Mouse (Mus musculus) MEL (cell line): ENCODE results near the gene Gas7. TPM values are rescaled to one million over a fixed set of nuclear protein-coding genes. Genes with fewer than 3 reads are reported as not detected.

ENCODE experiments used
- DNase-seq: peaks from one replicate; pipeline ENCODE4 v3.0.0; 2011; ENCODE audit warnings: low read depth, low spot score
- H3K27ac ChIP-seq: 2 replicates; pipeline ENCODE4 v1.5.1; 2012; ENCODE audit warnings: low read depth, mild to moderate bottlenecking, control low read depth, low read length, moderate library complexity; ENCODE audit not compliant: control insufficient read depth
- H3K27me3 ChIP-seq, 2 experiments: fragments of 150-350 bp in 1 of 2; sonication (generic) in 1 of 2; 2 replicates each; pipeline ENCODE4 v1.6.1; 2012; ENCODE audit warnings: low read length in 2 of 2, mild to moderate bottlenecking in 2 of 2, improper control_type of control experiment in 1 of 2, moderate library complexity in 1 of 2; ENCODE audit not compliant: insufficient read depth in 2 of 2, control insufficient read depth in 1 of 2
- H3K36me3 ChIP-seq, 2 experiments: 2 replicates each; pipeline ENCODE4 v1.6.1; 2012 to 2014; ENCODE audit warnings: low read length in 2 of 2, improper control_type of control experiment in 1 of 2, inconsistent platforms in 1 of 2, mild to moderate bottlenecking in 1 of 2; ENCODE audit not compliant: insufficient read depth in 2 of 2, control insufficient read depth in 1 of 2
- H3K4me1 ChIP-seq, 2 experiments: fragments of 150-350 bp in 1 of 2; sonication (generic) in 1 of 2; 2 replicates each; pipeline ENCODE4 v1.6.1; 2012; ENCODE audit warnings: low read length in 2 of 2, improper control_type of control experiment in 1 of 2, mild to moderate bottlenecking in 1 of 2; ENCODE audit not compliant: insufficient read depth in 2 of 2, control insufficient read depth in 1 of 2
- H3K4me3 ChIP-seq, 2 experiments: fragments of 150-350 bp in 1 of 2; sonication (generic) in 1 of 2; 2 replicates each; pipeline ENCODE4 v1.5.1; 2012; ENCODE audit warnings: low read depth in 2 of 2, low read length in 2 of 2, mild to moderate bottlenecking in 2 of 2, moderate library complexity in 2 of 2, control low read depth in 1 of 2, improper control_type of control experiment in 1 of 2; ENCODE audit not compliant: control insufficient read depth in 1 of 2, insufficient read depth in 1 of 2
- H3K79me2 ChIP-seq: 2 replicates; pipeline ENCODE4 v1.6.1; 2012; ENCODE audit warnings: mild to moderate bottlenecking, low read length, moderate library complexity; ENCODE audit not compliant: control insufficient read depth, poor library complexity, insufficient read depth
- H3K9ac ChIP-seq: 2 replicates; pipeline ENCODE4 v1.6.1; 2012; ENCODE audit warnings: low read depth, mild to moderate bottlenecking, control low read depth, low read length, moderate library complexity; ENCODE audit not compliant: control insufficient read depth, poor library complexity, severe bottlenecking
- H3K9me3 ChIP-seq: fragments of 150-350 bp; sonication (generic); replicated peaks from 2 replicates; pipeline ENCODE4 v1.6.1; 2012; ENCODE audit warnings: mild to moderate bottlenecking, low read length, improper control_type of control experiment, moderate library complexity; ENCODE audit not compliant: insufficient read depth
- BHLHE40 ChIP-seq: IDR thresholded peaks from 2 replicates; pipeline ENCODE4 v1.6.1; 2012; ENCODE audit warnings: low read depth, mild to moderate bottlenecking, inconsistent platforms, low read length, improper control_type of control experiment, borderline replicate concordance
- CHD1 ChIP-seq: IDR thresholded peaks from 2 replicates; pipeline ENCODE4 v1.6.1; 2012; ENCODE audit warnings: low read depth, mild to moderate bottlenecking, inconsistent platforms, low read length, improper control_type of control experiment
- CTCF ChIP-seq, 3 experiments: IDR thresholded peaks in 2 of 3; conservative IDR thresholded peaks in 1 of 3; 2 replicates each; pipeline ENCODE4 v1.5.1; 2011 to 2012; ENCODE audit warnings: low read length in 3 of 3, low read depth in 2 of 3, mild to moderate bottlenecking in 2 of 3, improper control_type of control experiment in 1 of 3, inconsistent platforms in 1 of 3, mixed read lengths in 1 of 3, moderate library complexity in 1 of 3; ENCODE audit not compliant: control insufficient read depth in 1 of 3, insufficient read depth in 1 of 3, poor library complexity in 1 of 3, severe bottlenecking in 1 of 3
- ELF1 ChIP-seq: IDR thresholded peaks from 2 replicates; pipeline ENCODE4 v1.6.1; 2014; ENCODE audit warnings: low read depth, mild to moderate bottlenecking, inconsistent platforms, low read length, improper control_type of control experiment, moderate library complexity
- EP300 ChIP-seq, 2 experiments: IDR thresholded peaks; 2 replicates each; pipeline ENCODE4 v1.6.1; 2011; ENCODE audit warnings: improper control_type of control experiment in 2 of 2, low read length in 2 of 2, low read depth in 1 of 2, mild to moderate bottlenecking in 1 of 2
- GATA1 ChIP-seq: IDR thresholded peaks from 2 replicates; pipeline ENCODE4 v1.6.1; 2011; ENCODE audit warnings: low read depth, low read length, improper control_type of control experiment
- HCFC1 ChIP-seq: IDR thresholded peaks from 2 replicates; pipeline ENCODE4 v1.6.1; 2012; ENCODE audit warnings: low read depth, mild to moderate bottlenecking, inconsistent platforms, low read length, improper control_type of control experiment, moderate library complexity
- KAT2A ChIP-seq: conservative IDR thresholded peaks from 2 replicates; pipeline ENCODE4 v1.6.1; 2012; ENCODE audit warnings: low read depth, low read length, improper control_type of control experiment, inconsistent platforms
- MAFK ChIP-seq: IDR thresholded peaks from 2 replicates; pipeline ENCODE4 v1.6.1; 2011; ENCODE audit warnings: low read depth, mild to moderate bottlenecking, low read length, improper control_type of control experiment, borderline replicate concordance
- MAZ ChIP-seq: IDR thresholded peaks from 2 replicates; pipeline ENCODE4 v1.6.1; 2012; ENCODE audit warnings: low read depth, mild to moderate bottlenecking, inconsistent platforms, low read length, improper control_type of control experiment
- MEF2A ChIP-seq: IDR thresholded peaks from 2 replicates; pipeline ENCODE4 v1.6.1; 2014; ENCODE audit warnings: low read depth, mild to moderate bottlenecking, inconsistent platforms, low read length, improper control_type of control experiment; ENCODE audit not compliant: poor library complexity, insufficient replicate concordance, severe bottlenecking; ENCODE audit errors: extremely low read depth
- MXI1 ChIP-seq: IDR thresholded peaks from 2 replicates; pipeline ENCODE4 v1.6.1; 2011; ENCODE audit warnings: mild to moderate bottlenecking, low read depth, low read length, improper control_type of control experiment
- MYB ChIP-seq: IDR thresholded peaks from 2 replicates; pipeline ENCODE4 v1.6.1; 2011; ENCODE audit warnings: mild to moderate bottlenecking, low read depth, low read length, improper control_type of control experiment
- NELFE ChIP-seq: IDR thresholded peaks from 2 replicates; pipeline ENCODE4 v1.6.1; 2011; ENCODE audit warnings: low read depth, low read length, improper control_type of control experiment
- POLR2A ChIP-seq, 2 experiments: IDR thresholded peaks; 2 replicates each; pipeline ENCODE4 v1.6.1; 2011 to 2012; ENCODE audit warnings: low read length in 2 of 2, mild to moderate bottlenecking in 2 of 2, control low read depth in 1 of 2, improper control_type of control experiment in 1 of 2, low read depth in 1 of 2, moderate library complexity in 1 of 2; ENCODE audit not compliant: control insufficient read depth in 1 of 2, insufficient read depth in 1 of 2, poor library complexity in 1 of 2
- RAD21 ChIP-seq: IDR thresholded peaks from 2 replicates; pipeline ENCODE4 v1.6.1; 2011; ENCODE audit warnings: mild to moderate bottlenecking, low read depth, low read length, improper control_type of control experiment
- SIN3A ChIP-seq: IDR thresholded peaks from 2 replicates; pipeline ENCODE4 v1.6.1; 2012; ENCODE audit warnings: low read length, improper control_type of control experiment, inconsistent platforms
- TAL1 ChIP-seq: IDR thresholded peaks from 2 replicates; pipeline ENCODE4 v1.6.1; 2012; ENCODE audit warnings: mild to moderate bottlenecking, inconsistent platforms, low read length, moderate library complexity, mixed read lengths
- TCF12 ChIP-seq: IDR thresholded peaks from 2 replicates; pipeline ENCODE4 v1.6.1; 2014; ENCODE audit warnings: low read depth, mild to moderate bottlenecking, inconsistent platforms, low read length, improper control_type of control experiment, moderate library complexity
- USF2 ChIP-seq, 2 experiments: IDR thresholded peaks; 2 replicates each; pipeline ENCODE4 v1.6.1; 2011 to 2012; ENCODE audit warnings: improper control_type of control experiment in 2 of 2, low read length in 2 of 2, borderline replicate concordance in 1 of 2, inconsistent platforms in 1 of 2, low read depth in 1 of 2, mild to moderate bottlenecking in 1 of 2; ENCODE audit not compliant: insufficient read depth in 1 of 2
- ZC3H11A ChIP-seq: IDR thresholded peaks from 2 replicates; pipeline ENCODE4 v1.6.1; 2012; ENCODE audit warnings: low read depth, mild to moderate bottlenecking, inconsistent platforms, low read length, improper control_type of control experiment
- ZKSCAN1 ChIP-seq: IDR thresholded peaks from 2 replicates; pipeline ENCODE4 v1.6.1; 2012; ENCODE audit warnings: low read depth, mild to moderate bottlenecking, inconsistent platforms, low read length, improper control_type of control experiment, moderate library complexity
- ZMIZ1 ChIP-seq: IDR thresholded peaks from 2 replicates; pipeline ENCODE4 v1.6.1; 2012; ENCODE audit warnings: low read depth, mild to moderate bottlenecking, inconsistent platforms, low read length, improper control_type of control experiment, moderate library complexity
- ZNF384 ChIP-seq: IDR thresholded peaks from 2 replicates; pipeline ENCODE4 v1.6.1; 2012; ENCODE audit warnings: low read depth, mild to moderate bottlenecking, inconsistent platforms, low read length, improper control_type of control experiment
- polyA plus RNA-seq, 2 experiments: library from polyadenylated mRNA; stranded (reverse) in 1 of 2; unstranded in 1 of 2; fragments of >175 nt in 1 of 2; fragments of >200 nt in 1 of 2; gene quantifications; 2 replicates each; pipeline versions ENCODE4 v1.2.1 to v1.2.4; 2012; ENCODE audit warnings: low replicate concordance in 2 of 2, low read depth in 1 of 2; ENCODE audit not compliant: insufficient read length in 2 of 2, insufficient read depth in 1 of 2, missing spikeins in 1 of 2
- total RNA-seq: library from RNA; depleted of rRNA; stranded (reverse); fragments of 300-350 nt; gene quantifications from 2 replicates; pipeline ENCODE4 v1.2.3, GENCODE M21; 2012

Gene Gas7
- total and polyA plus RNA-seq, 3 experiments = 0.04 TPM; not detected in 2

- H3K27ac ChIP-seq = no peak overlapping the region
- H3K36me3 ChIP-seq = no peaks in the 10 kb centered on the region
- no peak for DNase-seq
- no peaks in the 10 kb centered on the region for H3K4me1 ChIP-seq
- no peak overlapping the region for H3K9ac ChIP-seq
- H3K9me3 ChIP-seq = no peaks in the 10 kb centered on the region
- no peaks in the 10 kb centered on the region for H3K79me2 ChIP-seq
- H3K27me3 ChIP-seq = no peaks in the 10 kb centered on the region
- H3K4me3 ChIP-seq = no peak overlapping the region
- TF ChIP-seq BHLHE40 (no peak), MYB (no peak), ZMIZ1 (no peak), POLR2A (IDR thresholded peaks at IDR 0.05; ENCODE audit: control insufficient read depth in 1 of 2, insufficient read depth in 1 of 2, low read depth in 1 of 2, low read length in 2 of 2, poor library complexity in 1 of 2) (no peak), GATA1 (no peak), MEF2A (no peak), USF2 (IDR thresholded peaks at IDR 0.05; ENCODE audit: borderline replicate concordance in 1 of 2, insufficient read depth in 1 of 2, low read depth in 1 of 2, low read length in 2 of 2) (no peak), CTCF (IDR thresholded peaks at IDR 0.05 in 2 of 3, conservative IDR thresholded peaks at IDR 0.05 in 1 of 3; ENCODE audit: control insufficient read depth in 1 of 3, insufficient read depth in 1 of 3, low read depth in 2 of 3, low read length in 3 of 3, poor library complexity in 1 of 3, severe bottlenecking in 1 of 3) (no peak), TCF12 (no peak), EP300 (IDR thresholded peaks at IDR 0.05; ENCODE audit: low read depth in 1 of 2, low read length in 2 of 2) (no peak)
Measured at GRCm38 (mm10) chr11:67481691-67482090, 26.5 kb downstream of the Gas7 start.

- no peak for DNase-seq
- no peaks in the 10 kb centered on the region for H3K4me1 ChIP-seq
- no peak overlapping the region for H3K9ac ChIP-seq
- no peak for TF ChIP-seq RAD21
- no peak for TF ChIP-seq ZC3H11A
- TF ChIP-seq CTCF (IDR thresholded peaks at IDR 0.05 in 2 of 3, conservative IDR thresholded peaks at IDR 0.05 in 1 of 3; ENCODE audit: control insufficient read depth in 1 of 3, insufficient read depth in 1 of 3, low read depth in 2 of 3, low read length in 3 of 3, poor library complexity in 1 of 3, severe bottlenecking in 1 of 3) = no peak
- no peak overlapping the region for H3K4me3 ChIP-seq
- H3K27ac ChIP-seq = no peak overlapping the region
- H3K79me2 ChIP-seq = no peaks in the 10 kb centered on the region
- H3K36me3 ChIP-seq = no peaks in the 10 kb centered on the region
- H3K9me3 ChIP-seq = no peaks in the 10 kb centered on the region
- H3K27me3 ChIP-seq = no peaks in the 10 kb centered on the region
Measured at GRCm38 (mm10) chr11:67482217-67482760, 27.1 kb downstream of the Gas7 start.

GRCm38 (mm10) chr11:67488156-67488555 lies 32.9 kb downstream of the Gas7 start:
- no peaks in the 10 kb centered on the region for H3K36me3 ChIP-seq
- no peaks in the 10 kb centered on the region for H3K4me1 ChIP-seq
- TF ChIP-seq ZC3H11A (no peak), HCFC1 (no peak), MEF2A (no peak), CTCF (IDR thresholded peaks at IDR 0.05 in 2 of 3, conservative IDR thresholded peaks at IDR 0.05 in 1 of 3; ENCODE audit: control insufficient read depth in 1 of 3, insufficient read depth in 1 of 3, low read depth in 2 of 3, low read length in 3 of 3, poor library complexity in 1 of 3, severe bottlenecking in 1 of 3) (no peak), KAT2A (no peak), MYB (no peak), CHD1 (no peak), MXI1 (no peak), TCF12 (no peak), MAZ (no peak), TAL1 (no peak), ZKSCAN1 (no peak), MAFK (no peak), ELF1 (no peak), SIN3A (no peak), ZNF384 (no peak), NELFE (no peak)
- no peaks in the 10 kb centered on the region for H3K9me3 ChIP-seq
- no peak overlapping the region for H3K27ac ChIP-seq
- no peaks in the 10 kb centered on the region for H3K79me2 ChIP-seq
- no peaks in the 10 kb centered on the region for H3K27me3 ChIP-seq
- H3K9ac ChIP-seq = no peak overlapping the region
- H3K4me3 ChIP-seq = no peak overlapping the region
- DNase-seq = no peak
